Mouse (Mus musculus) ES-E14 (cell line): ENCODE measurements around the gene Rpl11.

Source experiments
- CHD2 ChIP-seq: IDR thresholded peaks from 2 replicates; pipeline ENCODE4 v1.6.1; 2014; ENCODE audit warnings: mild to moderate bottlenecking, low read depth, low read length, inconsistent platforms
- ZC3H11A ChIP-seq: IDR thresholded peaks from 2 replicates; pipeline ENCODE4 v1.6.1; 2012; ENCODE audit warnings: low read depth, mild to moderate bottlenecking, inconsistent platforms, low read length, borderline replicate concordance
- ZNF384 ChIP-seq: IDR thresholded peaks from 2 replicates; pipeline ENCODE4 v1.6.1; 2012; ENCODE audit warnings: low read depth, low read length, inconsistent platforms

DNA sequence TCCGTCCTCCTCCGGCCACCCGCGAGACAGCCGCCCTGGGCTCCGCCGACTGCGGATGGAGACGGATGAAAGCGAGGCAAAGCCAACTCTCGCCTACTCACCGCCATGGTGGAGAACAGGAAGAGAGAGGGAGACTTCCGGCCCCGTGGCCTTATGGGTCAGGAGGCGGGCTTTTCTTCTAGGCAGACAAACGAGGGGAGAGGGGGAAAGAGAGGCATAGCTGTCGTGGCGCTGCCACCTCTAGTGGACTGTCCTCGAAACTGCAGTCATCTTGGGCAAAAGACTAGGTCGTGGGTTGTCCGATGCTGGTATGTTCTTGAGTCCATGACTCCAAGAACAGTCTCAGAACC is at the start of gene Rpl11:
- TF ChIP-seq ZNF384 (no peak), ZC3H11A (no peak), CHD2 (no peak)
